25 mouse cellular contexts compared by ENCODE assay signal in the genomic region with DNA sequence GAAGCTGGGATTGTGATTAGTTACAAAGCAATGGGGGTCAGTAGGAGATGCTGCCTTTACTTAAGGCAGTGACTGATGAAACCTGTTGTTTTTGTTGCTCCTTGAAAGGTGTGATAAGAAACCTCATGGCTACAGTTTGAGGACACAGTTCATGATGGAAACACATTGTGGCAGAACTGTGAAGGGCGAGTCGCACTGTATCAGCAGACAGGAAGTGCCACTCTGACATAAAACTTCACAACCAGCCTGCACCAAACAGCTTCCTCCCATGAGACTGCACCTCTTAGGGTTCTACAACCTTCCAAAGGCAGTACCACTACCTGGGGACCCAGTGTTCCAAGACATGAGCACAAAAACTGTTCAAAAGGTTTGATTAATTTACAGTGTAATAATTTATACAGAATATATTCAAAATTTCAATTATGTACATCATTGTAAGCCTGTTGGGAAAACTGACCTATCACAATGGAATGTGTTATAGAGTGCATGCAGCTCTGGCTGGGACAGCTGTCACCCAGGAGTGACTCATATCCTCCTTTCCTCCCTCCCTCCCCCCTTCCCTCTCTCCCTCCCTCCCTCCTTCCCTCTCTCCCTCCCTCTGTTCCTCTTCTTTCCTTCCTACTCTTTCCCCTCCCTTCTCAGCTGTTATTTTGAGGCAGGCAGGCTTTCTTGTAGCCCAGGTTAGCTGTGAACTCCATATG. TPM values are rescaled to one million over a fixed set of nuclear protein-coding genes. Genes with fewer than 3 reads are reported as not detected.
DNase-seq lines count a peak whose midpoint lies in the region; ATAC-seq and TF ChIP-seq lines count a peak whose summit lies in the region.
"Had no signal": no experiment of that assay in that cellular context is flagged by ENCODE, and none has a peak within 500 bp of the region (broad histone marks: within the 10 kb centered on the region; RNA-seq: fewer than 3 reads in every experiment).

No protein-coding gene starts in this region.

- H3K4me1 ChIP-seq in heart, embryonic 13.5 days, result peaks cover 23% of the 10 kb centered on the region
- no peaks in the 10 kb centered on the region for H3K4me1 ChIP-seq in lung, postnatal 0 days (ENCODE audit: insufficient read depth, low read depth, low read length)
- H3K4me1 ChIP-seq: embryonic facial prominence, embryonic 12.5 days; forebrain, embryonic 10.5 days; limb, embryonic 15.5 days had no signal

- H3K4me2 ChIP-seq in heart, embryonic 13.5 days, result no peak overlapping the region
- no peak overlapping the region for H3K4me2 ChIP-seq in lung, postnatal 0 days (replicated peaks; ENCODE audit: low read depth, low read length)
- H3K4me2 ChIP-seq: embryonic facial prominence, embryonic 12.5 days; hindbrain, embryonic 14.5 days; limb, embryonic 15.5 days; midbrain, embryonic 11.5 days had no signal

- WGBS in heart, embryonic 13.5 days, result 19% methylated on average over 2 of the region's 2 CpGs
- 23% methylated on average over 2 of the region's 2 CpGs for WGBS in lung, postnatal 0 days

- no peak for TF ChIP-seq EP300 in lung, postnatal 0 days (IDR thresholded peaks at IDR 0.05)

- H3K27ac ChIP-seq in heart, embryonic 13.5 days (replicated peaks), result peak overlapping the region; percentile 75
- no peak overlapping the region for H3K27ac ChIP-seq in lung, postnatal 0 days (ENCODE audit: low read length)
- H3K27ac ChIP-seq: embryonic facial prominence, embryonic 12.5 days; forebrain, embryonic 10.5 days; hindbrain, embryonic 14.5 days; limb, embryonic 15.5 days had no signal

- H3K27me3 ChIP-seq in heart, embryonic 13.5 days (replicated peaks), result no peaks in the 10 kb centered on the region
- H3K27me3 ChIP-seq in lung, postnatal 0 days (replicated peaks; ENCODE audit: insufficient read depth, low read length), result no peaks in the 10 kb centered on the region
- H3K27me3 ChIP-seq: embryonic facial prominence, embryonic 12.5 days had no signal

- no peaks in the 10 kb centered on the region for H3K9me3 ChIP-seq in heart, embryonic 13.5 days
- H3K9me3 ChIP-seq in lung, postnatal 0 days (ENCODE audit: low read length), result no peaks in the 10 kb centered on the region
- H3K9me3 ChIP-seq: embryonic facial prominence, embryonic 12.5 days; forebrain, embryonic 10.5 days; limb, embryonic 15.5 days had no signal

- H3K9ac ChIP-seq in heart, embryonic 13.5 days, result no peak overlapping the region
- H3K9ac ChIP-seq in lung, postnatal 0 days (replicated peaks; ENCODE audit: low read depth), result no peak overlapping the region
- H3K9ac ChIP-seq: embryonic facial prominence, embryonic 12.5 days; hindbrain, embryonic 14.5 days; limb, embryonic 15.5 days; liver, postnatal 0 days had no signal

- ATAC-seq in heart, embryonic 13.5 days (ENCODE audit: extremely low read depth, insufficient number of reproducible peaks, low FRiP score, low TSS enrichment), result no peak
- peak; percentile 92 for ATAC-seq in lung, postnatal 0 days
- no peak for ATAC-seq in erythroid progenitor cell, adult 5-6 weeks (replicated peaks; ENCODE audit: low FRiP score, poor library complexity, severe bottlenecking)
- ATAC-seq: CD4-positive, CD25-positive, alpha-beta regulatory T cell, adult 4 months; liver, postnatal 0 days had no signal

- no peak for TF ChIP-seq CTCF in lung, postnatal 0 days (IDR thresholded peaks at IDR 0.05)

- no peak for DNase-seq in heart, adult 18-20 months
- DNase-seq in lung, postnatal 0 days (ENCODE audit: low spot score), result peak; percentile 81
- no peak for DNase-seq in lung, postnatal 14 days
- DNase-seq in induced T-regulatory cell, adult 2 months (ENCODE audit: low read depth), result peak; percentile 20
- no peak for DNase-seq in embryo, embryonic 9.5 days (ENCODE audit: extremely low spot score)
- no peak for DNase-seq in testis, postnatal 10 days (ENCODE audit: low spot score)
- DNase-seq: cerebellum, postnatal 36 days; gastrocnemius, postnatal 25 days; kidney, adult 11 months; kidney, postnatal 10 days; liver, postnatal 0 days; thymus, postnatal 36 days had no signal

- no peak overlapping the region for H3K4me3 ChIP-seq in heart, embryonic 13.5 days
- H3K4me3 ChIP-seq in lung, postnatal 0 days (ENCODE audit: low read depth, low read length), result no peak overlapping the region
- H3K4me3 ChIP-seq: embryonic facial prominence, embryonic 12.5 days; forebrain, embryonic 10.5 days; limb, embryonic 15.5 days had no signal

- no peaks in the 10 kb centered on the region for H3K36me3 ChIP-seq in heart, embryonic 13.5 days
- H3K36me3 ChIP-seq in lung, postnatal 0 days (ENCODE audit: insufficient read depth, low read length), result no peaks in the 10 kb centered on the region
- H3K36me3 ChIP-seq: embryonic facial prominence, embryonic 12.5 days; forebrain, embryonic 10.5 days; limb, embryonic 15.5 days had no signal

RNA-seq across cellular contexts. Expression of a gene that starts 1.9 kb away (rescaled TPM):
- 0.78 and 0.86 TPM in 2 replicates for polyA plus RNA-seq in heart, embryonic 13.5 days (2015; fragmentation: Nextera tagmentation; extraction: Ambion mirVana)
- total RNA-seq in heart, adult 18-20 months (2021), result 1 to 10 TPM; 1.6 to 2.5 TPM
- polyA plus RNA-seq in lung, postnatal 0 days (2015; fragmentation: Nextera tagmentation; extraction: Ambion mirVana), result 7.6 and 10.4 TPM in 2 replicates
- total RNA-seq in erythroid progenitor cell, adult 5-6 weeks (2015; ENCODE audit: low replicate concordance), result not detected in 2 replicates
- not detected in 2 replicates for total RNA-seq in erythroid progenitor cell, adult 5-6 weeks (2017; ENCODE audit: low replicate concordance)
- polyA plus RNA-seq: CD4-positive, CD25-positive, alpha-beta regulatory T cell, adult 4 months; forebrain, embryonic 10.5 days; midbrain, embryonic 11.5 days had no signal

RNA-seq across cellular contexts. Expression of a gene that starts 4.4 kb away (rescaled TPM):
- not detected in 2 replicates for polyA plus RNA-seq in heart, embryonic 13.5 days (2015; fragmentation: Nextera tagmentation; extraction: Ambion mirVana)
- total RNA-seq in heart, adult 18-20 months (2021), result not detected
- not detected in 2 replicates for polyA plus RNA-seq in lung, postnatal 0 days (2015; fragmentation: Nextera tagmentation; extraction: Ambion mirVana)
- total RNA-seq in erythroid progenitor cell, adult 5-6 weeks (2015; ENCODE audit: low replicate concordance), result not detected in 2 replicates
- total RNA-seq in erythroid progenitor cell, adult 5-6 weeks (2017; ENCODE audit: low replicate concordance), result not detected in 2 replicates
- total RNA-seq: gastrocnemius, postnatal 25 days; layer of hippocampus, postnatal 10 days; left cerebral cortex, postnatal 10 days had no signal
- polyA plus RNA-seq: CD4-positive, CD25-positive, alpha-beta regulatory T cell, adult 4 months; embryonic facial prominence, embryonic 12.5 days; forebrain, embryonic 10.5 days; frontal cortex, adult 2 months; hindbrain, embryonic 14.5 days; liver, postnatal 0 days; midbrain, embryonic 11.5 days; spleen, adult 2 months; stomach, embryonic 16.5 days had no signal

RNA-seq across cellular contexts. Expression of a gene that starts 46.3 kb away (rescaled TPM):
- polyA plus RNA-seq in heart, embryonic 13.5 days (2015; fragmentation: Nextera tagmentation; extraction: Ambion mirVana), result 48.2 and 51.6 TPM in 2 replicates
- total RNA-seq in heart, adult 18-20 months (2021), result 100 to 1,000 TPM; 119 to 138 TPM
- 43.0 and 46.3 TPM in 2 replicates for polyA plus RNA-seq in lung, postnatal 0 days (2015; fragmentation: Nextera tagmentation; extraction: Ambion mirVana)
- 5.4 and 5.9 TPM in 2 replicates for total RNA-seq in erythroid progenitor cell, adult 5-6 weeks (2015; ENCODE audit: low replicate concordance)
- 0.64 TPM in 1 of 2 replicates, not detected in the other for total RNA-seq in erythroid progenitor cell, adult 5-6 weeks (2017; ENCODE audit: low replicate concordance)

Comparison
In these comparisons a context has a peak if more than half of its experiments do, and no peak if none do; other contexts are left out.
1. DNase-seq: peak in lung, postnatal 0 days (single experiment) and induced T-regulatory cell, adult 2 months (single experiment); none in heart, adult 18-20 months (0 of 2), lung, postnatal 14 days (single experiment), embryo, embryonic 9.5 days (single experiment) and testis, postnatal 10 days (single experiment).
2. RNA of a gene that starts 46.3 kb away (total RNA-seq): 119 to 138 TPM in heart, adult 18-20 months; 0.64 to 5.9 TPM in erythroid progenitor cell, adult 5-6 weeks; every median in the first group is over 10 times any median in the second.